Mouse (Mus musculus): ENCODE data around the gene Gan. TPM values are rescaled to one million over a fixed set of nuclear protein-coding genes. Genes with fewer than 3 reads are reported as not detected.
A peak's percentile ranks its signal among the peaks of the same experiment; 100 is the strongest.

The Gan gene
- total and polyA plus RNA-seq, 3 experiments = 1.8 to 11.7 (median 5.0) TPM

DNA sequence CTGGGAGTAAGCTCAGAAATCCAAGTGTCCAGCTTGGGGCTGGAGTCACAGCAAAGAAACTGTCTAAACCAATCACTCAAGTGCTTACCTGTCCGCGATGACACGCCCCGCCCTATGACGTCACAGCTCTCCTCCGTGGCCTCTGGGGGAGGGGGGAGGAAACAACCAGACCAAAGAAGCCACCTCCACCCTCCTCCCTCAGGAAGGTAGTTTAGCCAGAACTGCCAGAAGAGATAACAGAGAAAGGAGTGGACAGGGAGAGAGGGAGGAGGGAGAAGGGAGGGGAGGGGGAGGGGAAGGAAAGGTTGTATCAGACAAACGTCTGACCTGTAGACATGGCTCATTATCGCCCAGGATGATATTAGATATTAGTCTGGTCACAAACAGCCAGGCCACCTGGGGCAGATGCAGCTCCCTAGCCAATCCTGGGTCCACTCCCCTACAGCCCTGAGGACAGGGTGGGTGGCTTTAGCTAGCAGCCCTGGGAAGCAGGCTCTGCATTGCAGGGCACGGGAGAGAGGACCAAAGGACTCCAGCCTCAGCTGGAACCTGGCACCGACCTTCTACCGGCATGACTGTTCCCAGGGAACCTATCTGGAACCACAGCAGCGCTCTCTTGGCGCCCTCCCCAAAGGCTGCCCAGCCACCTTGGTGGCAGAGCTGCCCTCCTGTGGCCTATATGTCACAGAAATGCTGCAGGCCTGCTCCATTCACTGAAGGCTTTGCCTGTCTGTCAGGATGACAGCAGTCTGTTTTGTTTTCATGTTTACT lies 42.1 kb upstream of the Gan start:
- no peaks in the 10 kb centered on the region; the same call in 1 of the 2 replicates for H3K27me3 ChIP-seq (ENCODE audit: insufficient read depth, low read length)
- H3K36me3 ChIP-seq (replicated peaks) = no peaks in the 10 kb centered on the region
- DNase-seq (ENCODE audit: low spot score) = no peak
- TF ChIP-seq GATA1 (IDR thresholded peaks at IDR 0.05; ENCODE audit: borderline replicate concordance, low read length) = no peak
- no peak for TF ChIP-seq TAL1 (conservative IDR thresholded peaks at IDR 0.05; ENCODE audit: low read depth, low read length)
- TF ChIP-seq GATA2 (IDR thresholded peaks at IDR 0.05; ENCODE audit: borderline replicate concordance, low read depth, low read length) = no peak
- no peak for TF ChIP-seq POLR2AphosphoS5 (IDR thresholded peaks at IDR 0.05; ENCODE audit: insufficient replicate concordance, low read depth, low read length)
- TF ChIP-seq CTCF (IDR thresholded peaks at IDR 0.05; ENCODE audit: low read depth, low read length) = no peak
- ATAC-seq (ENCODE audit: extremely low read depth, insufficient number of reproducible peaks, low FRiP score, poor library complexity, severe bottlenecking) = peak; percentile 41
- H3K4me1 ChIP-seq (ENCODE audit: insufficient read depth, low read depth, low read length) = peaks cover 21% of the 10 kb centered on the region
- H3K9me3 ChIP-seq (replicated peaks) = peaks cover 3% of the 10 kb centered on the region; the same call in 1 of the 2 replicates
- H3K4me3 ChIP-seq (ENCODE audit: low read depth, low read length) = no peak overlapping the region; the same call in 1 of the 2 replicates

DNA sequence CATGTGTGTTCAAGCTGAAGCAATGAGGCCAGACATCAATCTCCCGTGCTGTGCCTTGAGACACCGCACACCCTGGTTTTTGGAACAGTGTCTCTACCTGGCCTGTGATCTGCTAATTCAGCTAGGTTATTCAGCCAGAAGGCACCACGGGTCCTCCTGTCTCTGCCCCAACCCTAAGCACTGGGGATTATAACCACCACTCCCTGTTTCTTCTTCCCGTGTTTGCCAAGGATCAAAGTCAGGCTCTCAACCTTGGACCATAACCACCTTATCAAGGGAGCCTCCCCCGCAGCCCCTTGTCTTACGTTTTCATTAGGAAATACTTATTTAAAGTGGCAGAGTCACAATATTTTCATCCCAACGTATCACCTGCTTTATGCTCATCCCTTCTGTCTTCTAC lies 41.4 kb upstream of the Gan start:
- no peaks in the 10 kb centered on the region; the same call in 1 of the 2 replicates for H3K27me3 ChIP-seq (ENCODE audit: insufficient read depth, low read length)
- TF ChIP-seq GATA2 (IDR thresholded peaks at IDR 0.05; ENCODE audit: borderline replicate concordance, low read depth, low read length) = no peak
- no peak for TF ChIP-seq POLR2AphosphoS5 (IDR thresholded peaks at IDR 0.05; ENCODE audit: insufficient replicate concordance, low read depth, low read length)
- TF ChIP-seq CTCF (IDR thresholded peaks at IDR 0.05; ENCODE audit: low read depth, low read length) = no peak
- no peak for TF ChIP-seq TAL1 (conservative IDR thresholded peaks at IDR 0.05; ENCODE audit: low read depth, low read length)
- DNase-seq (ENCODE audit: low spot score) (no peak), ATAC-seq (ENCODE audit: extremely low read depth, insufficient number of reproducible peaks, low FRiP score, poor library complexity, severe bottlenecking) (no peak)
- peaks cover 3% of the 10 kb centered on the region; the same call in 1 of the 2 replicates for H3K9me3 ChIP-seq (replicated peaks)
- no peaks in the 10 kb centered on the region for H3K36me3 ChIP-seq (replicated peaks)
- H3K4me1 ChIP-seq (ENCODE audit: insufficient read depth, low read depth, low read length) = peaks cover 26% of the 10 kb centered on the region
- H3K4me3 ChIP-seq (ENCODE audit: low read depth, low read length) = no peak overlapping the region

DNA sequence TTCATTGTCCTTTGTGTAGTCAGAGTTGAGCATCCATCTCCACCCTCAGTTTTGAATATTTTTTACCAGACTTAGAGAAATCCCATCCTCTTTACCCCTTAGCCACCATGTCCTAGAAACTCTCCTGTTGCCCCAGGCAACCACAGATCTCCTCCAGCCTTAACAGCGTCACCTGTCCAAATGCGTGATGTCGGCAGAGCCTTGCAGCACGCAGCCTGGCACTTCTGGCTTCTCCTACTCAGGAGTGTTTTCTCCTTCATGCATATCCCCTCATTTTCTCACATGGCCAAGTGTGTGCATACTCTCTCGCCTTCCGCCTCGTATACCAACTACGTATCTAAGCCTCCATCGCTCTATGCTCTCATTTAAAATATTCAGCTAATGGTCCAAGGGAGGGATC lies 39.5 kb upstream of the Gan start:
- no peak overlapping the region for H3K4me3 ChIP-seq (ENCODE audit: low read depth, low read length)
- H3K36me3 ChIP-seq (replicated peaks) = no peaks in the 10 kb centered on the region
- TF ChIP-seq GATA1 (IDR thresholded peaks at IDR 0.05; ENCODE audit: borderline replicate concordance, low read length) (no peak), GATA2 (IDR thresholded peaks at IDR 0.05; ENCODE audit: borderline replicate concordance, low read depth, low read length) (no peak), CTCF (IDR thresholded peaks at IDR 0.05; ENCODE audit: low read depth, low read length) (no peak), TAL1 (conservative IDR thresholded peaks at IDR 0.05; ENCODE audit: low read depth, low read length) (no peak), POLR2AphosphoS5 (IDR thresholded peaks at IDR 0.05; ENCODE audit: insufficient replicate concordance, low read depth, low read length) (no peak)
- peaks cover 22% of the 10 kb centered on the region for H3K4me1 ChIP-seq (ENCODE audit: insufficient read depth, low read depth, low read length)
- no peak for ATAC-seq (ENCODE audit: extremely low read depth, insufficient number of reproducible peaks, low FRiP score, poor library complexity, severe bottlenecking)
- no peaks in the 10 kb centered on the region; the same call in 1 of the 2 replicates for H3K27me3 ChIP-seq (ENCODE audit: insufficient read depth, low read length)
- no peak for DNase-seq (ENCODE audit: low spot score)
- H3K9me3 ChIP-seq (replicated peaks) = peaks cover 3% of the 10 kb centered on the region; the same call in 1 of the 2 replicates

DNA sequence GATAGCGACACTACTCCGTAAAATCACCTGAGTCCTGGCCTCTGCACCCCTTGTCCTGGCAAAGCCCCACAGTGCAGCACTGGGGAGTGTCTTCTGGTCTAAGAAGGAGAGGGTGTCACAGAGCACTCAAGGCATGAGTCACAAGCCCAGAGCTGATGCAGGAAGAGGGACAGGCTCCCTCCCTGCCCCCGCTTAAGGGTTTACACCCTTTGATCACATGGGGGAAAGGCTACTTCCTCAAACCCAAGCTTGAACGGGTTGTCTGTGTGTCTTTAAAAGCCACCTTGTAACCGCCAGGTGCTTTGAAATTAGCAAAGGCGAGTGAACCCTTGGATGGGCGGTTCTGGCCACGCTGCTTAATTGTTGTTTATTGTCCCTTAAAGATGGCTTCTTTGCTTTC lies 36.7 kb upstream of the Gan start:
- DNase-seq (ENCODE audit: low spot score) (peak; percentile 29), ATAC-seq (ENCODE audit: extremely low read depth, insufficient number of reproducible peaks, low FRiP score, poor library complexity, severe bottlenecking) (peak; percentile 89)
- Histone ChIP-seq H3K36me3 (replicated peaks) (no peaks in the 10 kb centered on the region), H3K4me1 (ENCODE audit: insufficient read depth, low read depth, low read length) (peaks cover 10% of the 10 kb centered on the region), H3K4me3 (ENCODE audit: low read depth, low read length) (no peak overlapping the region), H3K27me3 (ENCODE audit: insufficient read depth, low read length) (peaks cover 4% of the 10 kb centered on the region; the same call in 1 of the 2 replicates), H3K9me3 (replicated peaks) (no peaks in the 10 kb centered on the region)
- TF ChIP-seq POLR2AphosphoS5 (IDR thresholded peaks at IDR 0.05; ENCODE audit: insufficient replicate concordance, low read depth, low read length) (no peak), GATA2 (IDR thresholded peaks at IDR 0.05; ENCODE audit: borderline replicate concordance, low read depth, low read length) (no peak), GATA1 (IDR thresholded peaks at IDR 0.05; ENCODE audit: borderline replicate concordance, low read length) (no peak), TAL1 (conservative IDR thresholded peaks at IDR 0.05; ENCODE audit: low read depth, low read length) (no peak), CTCF (IDR thresholded peaks at IDR 0.05; ENCODE audit: low read depth, low read length) (no peak)

DNA sequence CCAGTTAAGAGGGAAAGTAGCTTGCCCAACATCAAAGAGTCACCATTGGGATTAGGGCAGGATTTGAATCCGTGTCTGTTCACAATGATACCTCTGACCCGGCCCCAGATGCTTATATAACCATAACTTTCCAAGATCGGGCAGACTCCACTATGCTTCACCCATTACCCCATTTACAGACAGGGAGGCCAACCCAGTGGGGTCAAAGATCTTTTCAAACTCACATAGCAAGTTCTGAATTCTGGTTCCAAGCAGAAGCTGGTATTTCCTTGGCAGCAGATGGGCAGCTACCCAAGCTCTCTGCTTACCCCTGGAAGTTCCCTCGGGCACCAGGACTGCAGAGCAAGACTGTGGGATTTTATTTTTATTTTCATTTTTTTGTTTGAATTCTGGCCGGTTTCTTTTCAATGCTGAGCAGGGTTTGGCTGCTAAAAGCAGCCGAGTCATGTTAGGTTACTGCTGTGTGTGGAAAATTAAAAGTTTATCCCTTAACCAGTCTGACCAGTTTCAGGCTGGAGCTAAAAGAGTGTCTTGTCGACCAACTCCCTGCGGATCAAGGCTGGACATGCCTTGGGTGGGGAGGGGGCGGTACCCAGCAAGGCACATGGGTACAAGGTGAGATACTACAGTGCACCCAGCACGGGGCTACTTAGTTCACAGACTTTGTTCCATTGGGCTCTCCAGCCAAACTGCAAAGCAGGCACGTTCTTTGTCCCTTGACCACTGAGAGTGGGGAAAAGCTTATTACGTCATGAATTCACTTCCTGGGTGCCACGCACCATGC lies 33.9 kb upstream of the Gan start:
- no peaks in the 10 kb centered on the region for H3K9me3 ChIP-seq (replicated peaks)
- DNase-seq (ENCODE audit: low spot score) = no peak
- peaks cover 6% of the 10 kb centered on the region; the same call in 1 of the 2 replicates for H3K27me3 ChIP-seq (ENCODE audit: insufficient read depth, low read length)
- no peak for TF ChIP-seq TAL1 (conservative IDR thresholded peaks at IDR 0.05; ENCODE audit: low read depth, low read length)
- TF ChIP-seq GATA1 (IDR thresholded peaks at IDR 0.05; ENCODE audit: borderline replicate concordance, low read length) = no peak
- TF ChIP-seq POLR2AphosphoS5 (IDR thresholded peaks at IDR 0.05; ENCODE audit: insufficient replicate concordance, low read depth, low read length) = no peak
- TF ChIP-seq GATA2 (IDR thresholded peaks at IDR 0.05; ENCODE audit: borderline replicate concordance, low read depth, low read length) = no peak
- TF ChIP-seq CTCF (IDR thresholded peaks at IDR 0.05; ENCODE audit: low read depth, low read length) = no peak
- H3K4me1 ChIP-seq (ENCODE audit: insufficient read depth, low read depth, low read length) = peaks cover 12% of the 10 kb centered on the region
- H3K4me3 ChIP-seq (ENCODE audit: low read depth, low read length) = no peak overlapping the region
- ATAC-seq (ENCODE audit: extremely low read depth, insufficient number of reproducible peaks, low FRiP score, poor library complexity, severe bottlenecking) = no peak
- no peaks in the 10 kb centered on the region for H3K36me3 ChIP-seq (replicated peaks)

DNA sequence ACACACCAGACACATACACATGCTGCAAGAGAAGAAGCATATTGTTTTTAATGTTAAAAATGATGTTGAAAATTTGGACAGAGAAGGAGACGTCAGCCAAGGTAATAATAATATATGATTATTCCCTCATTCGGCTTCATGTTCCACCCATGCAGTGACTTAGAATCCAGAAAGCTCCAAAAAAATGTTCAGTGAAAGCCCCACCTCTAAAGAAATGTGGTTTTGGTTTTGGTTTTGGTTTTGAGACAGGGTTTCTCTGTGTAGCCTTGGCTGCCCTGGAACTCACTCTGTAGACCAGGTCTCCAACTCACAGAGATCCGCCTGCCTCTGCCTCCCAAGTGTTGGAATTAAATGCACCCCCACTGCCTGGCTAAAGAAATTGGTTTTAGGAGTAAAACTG lies 32.1 kb upstream of the Gan start:
- Histone ChIP-seq H3K9me3 (replicated peaks) (no peaks in the 10 kb centered on the region), H3K4me3 (ENCODE audit: low read depth, low read length) (no peak overlapping the region), H3K36me3 (replicated peaks) (no peaks in the 10 kb centered on the region), H3K4me1 (ENCODE audit: insufficient read depth, low read depth, low read length) (peaks cover 12% of the 10 kb centered on the region), H3K27me3 (ENCODE audit: insufficient read depth, low read length) (peaks cover 10% of the 10 kb centered on the region; the same call in 1 of the 2 replicates)
- DNase-seq (ENCODE audit: low spot score) (no peak), ATAC-seq (ENCODE audit: extremely low read depth, insufficient number of reproducible peaks, low FRiP score, poor library complexity, severe bottlenecking) (no peak)
- TF ChIP-seq GATA1 (IDR thresholded peaks at IDR 0.05; ENCODE audit: borderline replicate concordance, low read length) = no peak
- no peak for TF ChIP-seq CTCF (IDR thresholded peaks at IDR 0.05; ENCODE audit: low read depth, low read length)
- no peak for TF ChIP-seq TAL1 (conservative IDR thresholded peaks at IDR 0.05; ENCODE audit: low read depth, low read length)
- TF ChIP-seq GATA2 (IDR thresholded peaks at IDR 0.05; ENCODE audit: borderline replicate concordance, low read depth, low read length) = no peak
- TF ChIP-seq POLR2AphosphoS5 (IDR thresholded peaks at IDR 0.05; ENCODE audit: insufficient replicate concordance, low read depth, low read length) = no peak

Measured in G1E (cell line).